Mouse (Mus musculus): ENCODE data around the gene Cntnap5a. TPM values are rescaled to one million over a fixed set of nuclear protein-coding genes. Genes with fewer than 3 reads are reported as not detected.
A peak's percentile ranks its signal among the peaks of the same experiment; 100 is the strongest.
"Not testable (repeated sequence)": the region's sequence is repeated elsewhere in the genome, so short reads cannot be mapped to it uniquely, and the experiment has no call there.

Gene Cntnap5a
- total RNA-seq, 2 experiments from 2014 or later: 0.02 to 0.05 TPM

DNA sequence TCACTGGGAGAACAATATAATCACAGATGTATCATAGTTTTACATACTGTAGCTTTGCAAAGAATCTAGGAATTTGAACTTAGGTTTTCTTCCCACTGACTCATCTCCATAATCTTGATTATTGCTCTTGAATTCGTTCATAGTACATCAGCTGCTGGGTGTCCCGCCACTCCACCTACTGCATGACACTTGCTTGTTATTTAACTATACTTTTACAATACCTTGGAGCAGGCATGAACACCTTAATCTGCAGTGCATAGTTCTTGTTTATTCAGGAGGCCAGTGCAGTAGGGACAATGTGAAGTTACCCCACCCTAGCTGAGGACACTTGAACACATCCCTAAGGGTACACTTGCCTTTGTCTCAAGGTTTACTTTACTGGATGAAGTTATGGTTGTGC lies 352.3 kb downstream of the Cntnap5a start:
- no peak for DNase-seq (ENCODE audit: low spot score in 2 of 2)

GRCm38 (mm10) chr1:116044083-116044482 lies 359.5 kb downstream of the Cntnap5a start:
- no peak for DNase-seq (ENCODE audit: low spot score in 2 of 2)

- no peak for DNase-seq (ENCODE audit: low spot score in 2 of 2)
Measured at GRCm38 (mm10) chr1:116107010-116107723, 422.6 kb downstream of the Cntnap5a start.

DNA sequence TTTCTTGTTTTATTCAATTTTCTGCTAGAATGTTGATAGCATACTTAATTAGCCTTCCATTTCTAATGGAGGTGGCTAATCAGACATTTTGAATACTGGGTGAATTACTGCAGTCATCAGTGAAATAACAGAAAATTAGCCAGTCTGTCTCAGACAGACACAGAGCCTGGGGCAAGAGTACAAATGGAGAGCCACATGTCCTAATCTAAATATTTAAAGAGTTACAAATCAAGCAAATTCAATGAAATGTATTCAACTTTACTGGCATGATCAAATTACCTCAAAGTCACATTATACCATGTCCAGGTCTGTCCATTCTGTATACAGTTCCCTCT lies 423.1 kb downstream of the Cntnap5a start:
- no peak for DNase-seq (ENCODE audit: low spot score in 2 of 2)

GRCm38 (mm10) chr1:116108381-116108780 lies 423.8 kb downstream of the Cntnap5a start:
- no peak for DNase-seq (ENCODE audit: low spot score in 2 of 2)

- DNase-seq (ENCODE audit: low spot score in 2 of 2): no peak
Measured at GRCm38 (mm10) chr1:116125767-116126166, 441.2 kb downstream of the Cntnap5a start.

GRCm38 (mm10) chr1:116127085-116127484 lies 442.5 kb downstream of the Cntnap5a start:
- no peak for DNase-seq (ENCODE audit: low spot score in 2 of 2)

DNA sequence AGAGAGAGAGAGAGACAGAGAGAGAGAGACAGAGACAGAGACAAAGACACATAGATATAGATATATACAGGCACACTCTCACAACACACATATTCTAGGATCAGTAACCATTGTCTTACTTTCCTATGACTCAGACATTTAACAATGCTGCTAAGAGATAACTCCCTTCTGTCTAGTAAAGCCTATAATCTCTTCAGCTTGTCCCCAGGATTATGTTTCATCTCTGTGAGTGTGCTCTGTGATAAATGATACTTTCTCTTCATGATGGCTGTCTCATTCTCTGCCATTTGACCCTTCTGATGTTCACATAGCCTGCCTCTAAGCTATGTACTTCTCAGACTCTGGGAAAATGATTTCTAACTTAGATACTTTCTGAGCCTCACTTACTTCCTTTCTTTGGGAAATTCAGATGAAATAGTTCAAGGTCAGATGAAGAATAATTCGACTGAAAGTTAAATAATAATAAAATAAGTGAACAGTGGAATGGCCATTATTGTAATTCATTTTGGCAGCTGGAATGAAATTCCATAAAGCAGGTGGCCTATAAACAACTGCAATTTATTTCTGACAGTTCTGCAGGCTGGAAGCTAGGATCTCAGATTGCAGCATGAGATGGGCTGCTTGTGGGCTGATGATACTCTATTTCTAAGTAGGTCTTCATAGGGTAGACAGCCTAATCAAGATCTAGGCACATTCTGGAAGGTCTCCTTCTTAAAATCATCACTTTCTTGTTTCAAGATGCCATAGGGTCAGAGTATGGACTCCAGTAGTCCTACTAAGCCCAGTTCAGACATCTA lies 444.1 kb downstream of the Cntnap5a start:
- DNase-seq (ENCODE audit: low spot score in 2 of 2): no peak

- no peak for DNase-seq (ENCODE audit: low spot score in 2 of 2)
Measured at GRCm38 (mm10) chr1:116132471-116132870, 447.9 kb downstream of the Cntnap5a start.

DNA sequence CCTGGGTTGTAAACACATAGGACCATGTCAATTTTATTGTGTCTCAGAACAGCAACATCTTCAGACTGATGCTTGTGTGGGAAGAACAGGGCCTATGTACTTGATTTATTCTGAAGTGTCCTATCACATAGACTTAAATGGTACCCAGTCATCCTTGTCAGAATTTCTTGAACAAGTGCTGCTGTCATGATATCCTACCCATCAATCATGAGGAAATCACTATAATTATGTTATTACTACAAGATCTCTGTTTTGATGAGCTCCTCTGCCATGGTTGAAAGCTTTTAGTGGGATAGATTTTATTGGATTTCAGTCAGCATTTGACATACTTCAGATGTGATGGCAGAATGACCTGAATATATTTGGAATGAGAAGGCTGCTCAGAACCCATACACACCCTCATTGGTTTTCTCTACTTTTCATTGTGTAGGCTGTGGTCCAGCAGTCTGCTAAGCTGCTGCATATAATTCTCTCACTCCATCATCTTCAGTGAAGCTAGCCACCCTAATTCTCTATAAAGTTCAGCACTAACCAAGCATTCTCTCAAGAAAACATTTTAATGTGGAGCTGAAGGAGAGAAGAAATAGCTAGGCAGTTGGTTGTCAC lies 465.3 kb downstream of the Cntnap5a start:
- DNase-seq (ENCODE audit: low spot score in 2 of 2): no peak

DNA sequence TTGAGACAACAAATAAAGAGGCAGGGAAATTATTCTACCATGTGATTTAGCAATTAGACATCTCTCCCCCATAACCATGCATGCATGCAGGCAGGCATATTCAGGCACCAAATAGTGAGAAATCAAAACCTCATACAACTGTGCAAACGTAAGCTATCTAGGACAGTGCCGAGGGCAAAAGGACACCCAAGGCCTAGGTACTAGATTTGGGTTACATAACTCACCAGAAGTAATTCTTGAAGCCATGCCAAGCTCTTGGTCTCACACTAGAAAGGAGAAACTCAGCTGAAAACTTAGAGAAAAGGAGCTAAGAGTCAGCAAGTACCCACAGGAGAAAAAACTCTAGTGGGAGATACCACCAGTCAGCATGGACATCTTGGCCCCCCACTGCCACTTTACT lies 499.9 kb downstream of the Cntnap5a start:
- DNase-seq (ENCODE audit: low spot score in 2 of 2): no peak

- not testable (repeated sequence) for DNase-seq (ENCODE audit: low spot score in 2 of 2)
Measured at GRCm38 (mm10) chr1:116188142-116188541, 503.6 kb downstream of the Cntnap5a start.

- DNase-seq (ENCODE audit: low spot score in 2 of 2): no peak
Measured at GRCm38 (mm10) chr1:116192299-116192698, 507.7 kb downstream of the Cntnap5a start.

GRCm38 (mm10) chr1:116216883-116217282 lies 532.3 kb downstream of the Cntnap5a start:
- DNase-seq (ENCODE audit: low spot score in 2 of 2): no peak

- DNase-seq (ENCODE audit: low spot score in 2 of 2): no peak
Measured at GRCm38 (mm10) chr1:116240538-116240937, 556.0 kb downstream of the Cntnap5a start.

DNA sequence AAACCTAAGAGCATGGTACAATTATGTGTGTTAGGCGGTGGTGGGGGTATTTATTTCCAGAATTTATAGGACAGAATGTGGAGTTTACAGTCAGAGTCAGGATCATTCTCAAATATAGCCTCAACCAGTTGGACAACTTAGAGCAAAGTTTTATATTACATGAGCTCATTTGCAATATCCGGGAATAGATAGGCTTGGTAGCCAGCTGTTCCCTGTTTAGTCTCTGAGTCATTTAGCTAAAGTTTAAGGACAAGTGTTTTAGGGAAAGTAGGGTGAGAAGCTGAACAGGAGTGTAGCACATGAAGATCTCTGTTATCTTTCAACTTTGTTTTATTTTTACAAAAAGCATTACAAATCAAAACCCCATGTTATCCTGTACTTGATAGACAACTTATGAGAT lies 559.3 kb downstream of the Cntnap5a start:
- no peak for DNase-seq (ENCODE audit: low spot score in 2 of 2)

DNA sequence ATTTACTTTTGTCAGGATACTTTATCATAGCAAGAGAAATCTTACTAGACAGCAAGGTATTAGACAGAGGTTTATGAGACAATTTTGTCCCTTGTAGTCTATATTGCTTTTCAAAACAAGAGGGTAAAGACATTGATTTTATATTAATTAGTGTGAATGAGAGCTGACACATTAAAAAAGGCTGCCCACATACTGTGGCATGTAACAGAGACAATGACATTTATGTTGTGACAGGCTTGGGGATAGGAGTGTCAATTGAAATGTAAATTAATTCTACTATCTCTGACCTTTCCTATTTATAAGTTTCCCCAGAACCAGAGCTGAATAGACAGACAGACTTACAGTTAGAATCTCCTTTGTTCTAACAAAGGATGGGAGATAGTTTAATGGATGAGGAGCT lies 596.6 kb downstream of the Cntnap5a start:
- no peak for DNase-seq (ENCODE audit: low spot score in 2 of 2)

DNA sequence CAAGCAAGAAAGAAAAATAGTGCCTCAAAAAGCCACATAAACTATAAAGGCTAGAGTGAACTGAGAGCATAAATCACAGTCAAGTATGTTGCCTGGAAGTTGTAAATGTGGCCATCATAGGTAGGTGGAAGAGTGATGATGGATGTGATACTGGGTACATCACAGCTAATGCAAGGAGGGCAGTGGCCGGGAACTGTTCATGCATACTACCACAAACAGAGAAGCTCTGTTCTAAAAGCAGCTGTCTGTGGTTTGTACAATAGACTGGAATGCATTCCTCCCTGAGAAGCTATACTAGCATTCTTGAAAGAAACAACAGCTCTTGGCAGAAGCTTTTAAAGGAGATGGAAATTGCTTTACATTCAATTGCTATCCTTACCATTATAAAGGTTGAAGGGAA lies 599.4 kb downstream of the Cntnap5a start:
- DNase-seq (ENCODE audit: low spot score in 2 of 2): no peak

GRCm38 (mm10) chr1:116306555-116306954 lies 622.0 kb downstream of the Cntnap5a start:
- peak in 1 of 2 experiments; percentile 13 for DNase-seq (ENCODE audit: low spot score in 2 of 2)

- no peak for DNase-seq (ENCODE audit: low spot score in 2 of 2)
Measured at GRCm38 (mm10) chr1:116311512-116311911, 627.0 kb downstream of the Cntnap5a start.

DNA sequence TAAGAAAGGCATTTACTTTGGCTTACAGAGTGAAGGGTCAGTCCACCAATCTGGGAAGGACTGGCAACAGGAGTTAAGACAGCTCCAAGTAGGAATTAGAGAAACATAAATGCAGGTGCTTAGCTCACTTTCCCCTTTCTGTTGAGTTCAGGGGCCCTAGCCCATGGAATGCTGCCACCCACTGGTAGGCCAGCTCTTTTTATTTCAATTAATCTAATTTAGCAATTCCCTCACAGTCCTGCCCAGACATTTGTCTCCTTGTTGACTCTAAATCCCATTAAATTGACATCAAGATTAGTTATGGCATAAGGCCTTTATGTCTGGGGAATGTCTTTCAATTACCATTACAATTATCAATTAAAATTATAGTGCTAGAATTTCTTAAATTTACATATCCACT lies 628.7 kb downstream of the Cntnap5a start:
- peak in 1 of 2 experiments; percentile 14 for DNase-seq (ENCODE audit: low spot score in 2 of 2)

DNA sequence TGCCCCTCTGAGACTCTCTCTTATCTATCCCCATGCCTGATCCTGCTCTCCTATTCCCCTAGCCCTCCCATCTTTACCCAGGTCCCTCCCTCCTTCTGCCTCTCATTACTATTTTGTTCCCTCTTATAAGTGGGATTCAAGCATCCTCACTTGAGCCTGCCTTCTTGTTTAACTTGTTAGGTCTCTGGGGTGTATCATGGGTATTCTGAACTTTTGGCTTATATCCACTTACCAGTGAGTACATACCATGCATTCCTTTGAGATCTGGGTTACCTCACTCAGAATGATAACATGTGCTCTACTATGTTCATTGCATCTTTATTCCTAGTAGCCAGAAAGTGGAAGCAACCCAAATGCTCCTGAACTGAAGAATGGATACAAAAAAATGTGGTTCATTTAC lies 639.9 kb downstream of the Cntnap5a start:
- no peak for DNase-seq (ENCODE audit: low spot score in 2 of 2)

All from gastrocnemius, postnatal 4 days (tissue).